Mouse (Mus musculus): ENCODE data around the gene Lamtor2.
"Not testable (repeated sequence)": the region's sequence is repeated elsewhere in the genome, so short reads cannot be mapped to it uniquely, and the experiment has no call there.

Lamtor2 gene

DNA sequence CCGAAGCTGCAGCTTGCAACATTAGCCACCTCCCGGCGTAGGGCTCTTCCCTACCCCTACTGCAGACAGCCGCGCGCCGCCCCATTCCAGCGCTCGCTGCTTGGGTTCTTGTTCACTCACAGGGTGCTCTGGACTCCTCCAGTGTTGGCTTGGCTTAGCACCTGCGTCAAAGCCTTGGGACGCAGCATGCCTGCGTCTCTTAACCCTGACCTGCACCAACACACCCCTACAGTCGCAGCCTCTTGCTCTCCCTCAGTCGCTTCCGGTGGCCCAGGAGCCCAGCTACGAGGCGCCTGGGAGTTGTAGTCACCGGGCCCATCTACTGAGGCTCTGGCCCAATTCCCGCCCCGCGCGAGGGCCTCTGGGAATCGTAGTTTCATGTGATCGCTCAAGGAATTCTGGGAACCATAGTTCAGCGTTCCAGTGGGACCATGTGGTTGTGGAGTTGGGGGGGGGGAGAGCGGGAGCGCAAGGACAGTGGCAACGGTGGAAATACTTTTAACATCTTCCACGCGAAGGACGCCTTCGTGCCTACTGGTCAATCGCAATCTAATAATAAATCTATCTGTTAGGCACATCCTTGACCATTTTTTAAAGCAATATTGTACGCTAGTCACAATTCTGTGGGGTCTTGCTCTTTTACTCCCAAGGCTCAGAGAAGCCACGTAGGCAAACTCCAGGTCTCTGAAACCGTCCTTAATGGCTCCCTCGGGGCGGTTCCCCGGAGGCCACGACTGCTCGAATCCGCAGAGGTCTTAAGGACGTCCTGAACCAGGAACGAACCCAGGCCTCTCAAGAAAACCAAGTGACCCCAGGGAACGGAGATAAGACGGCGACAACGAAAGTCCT is at the start of gene Lamtor2:
Gene Lamtor2, minus strand, starts transcription at position 399 of the 849 bp plus-strand sequence.
- DNase-seq: peak; percentile 99

- no peak for DNase-seq
Observed at GRCm38 (mm10) chr3:88602466-88602865, 49.6 kb upstream of the Lamtor2 start.

DNA sequence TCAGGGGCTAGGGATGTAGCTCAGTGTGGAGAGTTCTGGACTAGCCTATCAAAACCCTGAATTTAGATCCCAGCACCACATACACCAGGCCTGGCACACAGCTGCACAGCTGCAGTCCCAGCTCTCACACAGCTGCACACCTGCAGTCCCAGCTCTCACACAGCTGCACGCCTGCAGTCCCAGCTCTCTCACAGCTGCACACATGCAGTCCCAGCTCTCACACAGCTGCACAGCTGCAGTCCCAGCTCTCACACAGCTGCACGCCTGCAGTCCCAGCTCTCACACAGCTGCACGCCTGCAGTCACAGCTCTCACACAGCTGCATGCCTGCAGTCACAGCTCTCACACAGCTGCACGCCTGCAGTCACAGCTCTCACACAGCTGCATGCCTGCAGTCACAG is 43.7 kb upstream of the Lamtor2 start:
- not testable (repeated sequence) for DNase-seq

DNA sequence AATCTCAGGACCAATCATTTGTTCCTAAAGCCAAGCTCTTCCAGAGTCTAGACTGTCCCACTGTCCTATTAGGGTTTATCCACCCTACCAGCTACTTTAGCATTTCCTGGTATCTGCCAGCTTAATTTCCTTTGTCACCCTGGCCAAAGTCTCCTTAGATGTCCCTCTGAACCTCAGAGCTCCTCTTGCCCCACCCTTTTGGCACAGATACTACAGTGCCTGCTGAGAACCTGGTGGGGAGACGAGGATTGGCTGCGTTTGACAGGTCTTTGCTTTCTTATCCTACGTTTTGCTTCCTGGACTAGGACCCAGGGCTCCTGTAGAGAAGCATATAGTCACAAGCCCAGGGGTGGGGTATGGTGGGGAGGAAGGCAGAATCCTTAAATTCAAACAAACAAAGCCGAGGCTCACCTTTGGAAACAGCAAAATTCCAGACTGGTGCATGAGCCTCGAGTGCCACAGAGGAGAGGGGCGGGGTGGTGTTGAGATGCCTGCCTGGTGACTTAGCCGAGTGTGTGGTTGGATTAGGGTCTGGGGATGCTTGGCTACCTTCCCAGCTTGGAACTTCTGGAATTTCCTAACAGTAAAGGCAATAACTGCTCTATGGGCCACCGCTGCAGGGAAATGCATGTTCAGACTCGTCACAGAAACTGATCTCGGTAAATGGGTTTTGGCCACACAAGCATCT is 41.2 kb upstream of the Lamtor2 start:
- DNase-seq: peak; percentile 79 to 84

DNA sequence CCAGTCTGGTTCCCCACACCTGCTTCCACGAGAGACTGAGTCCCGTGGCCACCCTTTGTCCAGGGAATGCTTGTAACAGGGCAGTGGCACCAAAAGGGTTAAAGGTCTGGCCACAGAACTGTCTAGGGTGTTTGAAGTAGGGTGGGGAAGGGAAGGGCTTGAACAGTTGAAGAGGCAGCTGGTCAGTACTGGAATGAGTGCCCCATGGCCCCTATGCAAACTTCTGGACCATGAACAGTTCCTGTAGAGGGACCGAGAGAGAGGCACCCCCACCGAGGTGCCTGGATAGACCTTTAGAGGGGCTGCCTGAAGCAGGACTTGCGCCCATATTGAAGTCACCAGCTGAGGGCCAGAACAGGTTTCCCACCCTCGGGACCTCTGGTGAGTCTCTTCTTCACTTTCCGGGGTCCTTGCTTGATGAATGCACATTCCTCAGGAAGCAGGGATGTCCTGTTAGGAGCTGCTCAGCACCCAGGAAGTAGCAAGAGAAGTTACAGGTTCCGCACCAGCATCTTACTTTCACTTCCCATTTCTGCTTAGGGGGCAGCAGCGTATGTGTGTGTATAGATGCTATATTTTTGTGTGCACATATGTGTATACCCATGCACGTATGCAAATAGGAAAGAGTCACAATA is 40.2 kb upstream of the Lamtor2 start:
- DNase-seq: peak; percentile 65 to 69

DNA sequence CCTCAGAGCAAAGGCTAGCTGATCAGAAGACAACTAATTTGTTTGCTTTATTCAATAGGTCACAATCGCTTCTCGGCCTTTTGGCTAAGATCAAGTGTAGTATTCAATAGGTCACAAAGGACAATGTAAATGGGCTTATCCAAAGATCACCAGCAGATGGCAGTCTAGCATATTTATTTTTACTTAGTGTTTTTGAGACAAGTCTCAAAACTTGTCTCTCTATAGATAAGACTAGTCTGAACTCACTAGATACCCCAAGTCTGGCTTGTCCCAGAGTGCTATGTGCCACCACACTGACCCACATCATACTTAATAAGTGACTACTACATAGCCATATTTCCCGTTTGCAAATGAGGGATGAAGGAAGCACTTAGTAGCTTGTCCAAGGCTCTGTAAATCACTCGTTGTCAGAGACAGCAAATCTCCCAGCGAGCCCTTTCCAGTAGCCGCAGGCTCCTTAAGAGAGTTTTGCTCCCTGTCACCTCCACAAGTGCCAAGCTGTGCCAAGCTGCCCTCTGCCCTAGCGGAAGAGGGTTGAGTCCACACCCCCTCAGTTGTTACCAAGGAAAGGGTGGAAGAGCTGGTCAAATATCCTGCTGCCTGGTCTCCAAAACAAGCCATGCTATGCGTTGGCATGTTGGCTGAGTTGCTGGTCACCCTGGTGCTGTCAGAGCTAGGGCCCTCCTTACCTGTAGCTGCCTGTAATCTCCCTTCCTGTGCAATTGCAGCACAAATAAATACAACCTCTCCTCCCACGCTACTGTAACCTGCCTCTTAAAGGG is 39.3 kb upstream of the Lamtor2 start:
- DNase-seq: peak; percentile 86 to 91

DNA sequence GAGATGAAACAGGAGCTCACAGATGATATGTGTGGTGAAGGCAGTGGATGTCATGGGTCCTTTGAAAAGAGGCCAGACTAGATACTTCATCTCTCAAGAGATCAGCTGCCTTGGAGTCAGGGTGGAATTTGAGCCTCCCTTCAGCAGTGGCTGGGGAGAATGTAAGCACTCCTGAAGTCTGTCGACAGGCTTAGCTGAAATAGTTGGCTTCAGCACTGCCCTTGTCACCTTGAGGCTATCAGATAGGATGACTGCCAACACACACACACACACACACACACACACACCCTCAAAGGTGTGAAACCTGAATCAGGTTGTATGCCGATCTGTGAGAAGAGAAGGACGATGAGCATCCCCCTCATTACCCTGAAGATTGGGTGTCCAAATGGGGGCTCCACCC is 38.2 kb upstream of the Lamtor2 start:
- peak; percentile 67 to 74 for DNase-seq

- DNase-seq: peak in 1 of 2 experiments; percentile 33
Observed at GRCm38 (mm10) chr3:88590246-88590645, 37.4 kb upstream of the Lamtor2 start.

- DNase-seq: no peak
Observed at GRCm38 (mm10) chr3:88586640-88587039, 33.8 kb upstream of the Lamtor2 start.

- DNase-seq: peak; percentile 50 to 62
Observed at GRCm38 (mm10) chr3:88585769-88586168, 32.9 kb upstream of the Lamtor2 start.

- DNase-seq: peak; percentile 83 to 88
Observed at GRCm38 (mm10) chr3:88579454-88580117, 26.7 kb upstream of the Lamtor2 start.

GRCm38 (mm10) chr3:88578498-88579424 is 25.9 kb upstream of the Lamtor2 start:
- DNase-seq: no peak

DNA sequence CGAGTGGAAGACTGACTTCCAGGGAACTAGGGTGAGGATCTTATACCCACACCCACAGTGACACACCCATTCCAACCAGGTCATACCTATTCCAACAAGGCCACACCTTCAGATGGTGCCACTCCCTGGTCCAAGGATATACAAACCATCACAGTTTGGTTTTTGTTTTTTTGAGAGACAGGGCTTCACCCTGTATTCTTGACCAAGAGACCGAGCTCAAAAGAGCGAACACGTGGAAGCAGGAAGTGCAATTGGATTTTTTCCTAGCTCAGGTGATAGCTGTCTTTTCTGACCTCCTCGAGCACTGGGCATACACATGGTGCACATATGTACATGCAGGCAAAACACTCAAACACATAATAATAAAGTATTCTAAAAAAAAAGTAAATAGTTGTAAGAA is 25.0 kb upstream of the Lamtor2 start:
- DNase-seq: not testable (repeated sequence)

GRCm38 (mm10) chr3:88575540-88575939 is 22.7 kb upstream of the Lamtor2 start, which contains the start of gene Ssr2:
Gene Ssr2, plus strand, starts transcription at chr3:88575876.
- DNase-seq: no peak

DNA sequence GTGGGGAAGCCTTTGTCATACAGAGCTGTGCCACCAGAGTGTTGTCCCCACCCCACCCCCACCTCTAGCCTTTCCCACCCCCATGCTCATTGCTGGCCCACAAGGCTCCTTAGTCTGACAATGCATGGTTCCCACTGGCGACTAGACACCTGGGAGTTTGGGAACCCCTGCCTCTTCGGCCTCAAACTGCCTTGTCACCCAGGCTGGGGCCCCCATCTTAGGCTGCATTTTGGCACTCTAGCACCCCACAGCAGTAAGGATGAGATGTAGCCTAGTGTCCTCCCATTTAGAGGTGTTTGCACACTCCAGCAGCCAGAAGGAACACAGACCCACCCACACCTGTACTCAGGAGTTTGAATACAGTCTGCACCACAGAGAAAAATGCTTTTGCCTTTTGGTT is 20.9 kb upstream of the Lamtor2 start:
- DNase-seq: no peak

- DNase-seq: no peak
Observed at GRCm38 (mm10) chr3:88572835-88573234, 20.0 kb upstream of the Lamtor2 start.

DNA sequence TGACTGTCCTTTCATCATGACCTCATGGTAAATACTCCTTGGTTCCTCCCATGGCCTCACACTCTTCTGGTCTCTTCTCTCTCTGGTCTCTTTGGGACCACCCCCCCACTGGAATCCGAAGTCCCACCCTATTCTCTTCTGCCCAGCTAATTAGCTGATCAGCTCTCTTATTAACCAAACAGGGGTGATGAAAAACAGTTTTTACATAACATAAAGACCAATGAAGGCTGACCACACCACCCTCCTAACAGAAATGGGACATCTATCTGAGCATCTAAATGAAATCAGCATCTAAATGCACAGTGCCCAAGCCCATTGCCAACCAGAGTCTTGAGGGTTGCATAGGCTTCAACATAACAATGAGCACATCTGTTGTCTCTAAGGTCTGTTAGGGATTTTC is 19.0 kb upstream of the Lamtor2 start:
- DNase-seq: no peak

- DNase-seq: no peak
Observed at GRCm38 (mm10) chr3:88570341-88570740, 17.5 kb upstream of the Lamtor2 start.

- DNase-seq: no peak
Observed at GRCm38 (mm10) chr3:88569694-88570093, 16.8 kb upstream of the Lamtor2 start.

DNA sequence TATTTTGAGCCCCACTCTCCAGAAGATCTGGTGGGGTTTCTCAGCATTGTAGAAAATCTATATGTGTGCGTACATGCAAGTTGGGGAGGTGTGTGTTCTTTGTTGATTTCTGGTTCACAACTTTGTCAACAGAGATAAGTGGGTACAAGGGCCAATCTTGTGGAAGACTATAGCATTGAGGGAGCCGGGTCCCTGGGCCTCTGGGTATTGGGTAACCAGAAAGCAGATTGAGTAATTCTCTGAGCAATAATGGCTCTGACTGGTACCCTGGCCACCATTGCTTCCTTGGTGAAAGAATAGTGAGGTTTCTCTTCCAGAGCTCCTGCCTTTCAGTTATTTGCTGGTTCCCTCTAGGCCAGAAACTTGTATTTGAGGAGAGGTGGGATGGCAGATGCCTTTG is 16.2 kb upstream of the Lamtor2 start:
- no peak for DNase-seq

DNA sequence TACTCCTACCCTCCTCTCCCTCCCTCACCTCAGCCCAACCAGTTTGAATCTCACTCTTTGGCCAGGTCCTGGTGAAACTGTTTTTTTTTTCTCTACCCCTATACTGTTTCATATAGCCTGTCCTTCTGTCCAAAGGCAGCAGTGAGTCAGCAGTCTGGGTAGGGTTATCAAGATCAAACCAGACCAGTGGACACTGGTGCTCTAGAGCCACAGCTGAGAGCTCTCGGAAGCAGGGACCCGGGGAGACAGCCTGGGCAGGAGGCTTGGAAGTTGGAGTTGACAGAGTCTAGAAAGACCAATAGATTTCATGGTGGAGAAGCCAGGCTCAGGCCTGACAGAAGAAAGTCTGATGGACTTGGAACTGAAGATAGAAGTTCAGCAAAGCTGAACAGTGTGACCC is 15.7 kb upstream of the Lamtor2 start:
- no peak for DNase-seq
